Mouse (Mus musculus): ENCODE data around the gene Pwp1. TPM values are rescaled to one million over a fixed set of nuclear protein-coding genes. Genes with fewer than 3 reads are reported as not detected.

The Pwp1 gene
- total RNA-seq, 2 experiments from 2014 or later, result 19.3 to 20.1 TPM

Other genes with a start within 250 kb of the Pwp1 start
- 10 to 100 TPM; 13.4 to 14.5 TPM for gene Prdm4, start 87.6 kb downstream of the Pwp1 start, total RNA-seq (2021)
- not detected for gene Ascl4, start 98.2 kb downstream of the Pwp1 start, total RNA-seq (2021)
- gene Rtcb, start 128.3 kb downstream of the Pwp1 start, total RNA-seq (2021), result 100 to 1,000 TPM; 114 to 123 TPM
- gene Bpifc, start 182.4 kb downstream of the Pwp1 start, total RNA-seq (2021), result 1 to 10 TPM in 1 of 2 experiments, not detected in 1; 1.1 TPM
- gene Fbxo7, start 192.5 kb downstream of the Pwp1 start, total RNA-seq (2021), result 10 to 100 TPM; 18.9 to 26.5 TPM